Mouse (Mus musculus): ENCODE results near the gene Gm20388. TPM values are rescaled to one million over a fixed set of nuclear protein-coding genes. Genes with fewer than 3 reads are reported as not detected.
A peak's percentile ranks its signal among the peaks of the same experiment; 100 is the strongest.
"Not testable (repeated sequence)": the region's sequence is repeated elsewhere in the genome, so short reads cannot be mapped to it uniquely, and the experiment has no call there.

The Gm20388 gene
- polyA plus RNA-seq, 2 experiments: 8.5 TPM; not detected in 1

GRCm38 (mm10) chr8:121136856-121137255 is 1226.2 kb downstream of the Gm20388 start:
- WGBS (ENCODE audit: insufficient replicate concordance): 74% methylated on average over 6 of the region's 6 CpGs
- no peaks in the 10 kb centered on the region for H3K4me1 ChIP-seq (replicated peaks; ENCODE audit: control insufficient read depth in 2 of 2, insufficient read depth in 2 of 2, low read length in 1 of 2)
- no peak overlapping the region for H3K4me3 ChIP-seq (ENCODE audit: insufficient read depth in 1 of 2, low read depth in 2 of 2, low read length in 2 of 2)
- DNase-seq (ENCODE audit: low read depth in 3 of 3, low spot score in 3 of 3): no peak
- H3K36me3 ChIP-seq (replicated peaks; ENCODE audit: control insufficient read depth, insufficient read depth, low read depth): no peaks in the 10 kb centered on the region
- no peaks in the 10 kb centered on the region for H3K27me3 ChIP-seq (ENCODE audit: control insufficient read depth, insufficient read depth, low read length)
- no peaks in the 10 kb centered on the region; the same call in 1 of the 2 replicates for H3K9me3 ChIP-seq (ENCODE audit: control insufficient read depth, low read length)
- TF ChIP-seq CTCF (IDR thresholded peaks at IDR 0.05; ENCODE audit: low read depth) (0 out of 2 replicates have a peak, but pooled peaks have one; percentile 3), EP300 (IDR thresholded peaks at IDR 0.05; ENCODE audit: low read depth) (no peak)
- no peak overlapping the region for H3K4me2 ChIP-seq (ENCODE audit: low read depth)
- H3K9ac ChIP-seq (replicated peaks): no peak overlapping the region
- no peak overlapping the region for H3K27ac ChIP-seq
- ATAC-seq (ENCODE audit: insufficient read depth): no peak

GRCm38 (mm10) chr8:121145457-121146134 is 1235.0 kb downstream of the Gm20388 start:
- not testable (repeated sequence) for H3K36me3 ChIP-seq (replicated peaks; ENCODE audit: control insufficient read depth, insufficient read depth, low read depth); H3K9me3 ChIP-seq (ENCODE audit: control insufficient read depth, low read length); H3K4me1 ChIP-seq (replicated peaks; ENCODE audit: control insufficient read depth in 2 of 2, insufficient read depth in 2 of 2, low read length in 1 of 2); H3K27ac ChIP-seq; H3K4me3 ChIP-seq (ENCODE audit: insufficient read depth in 1 of 2, low read depth in 2 of 2, low read length in 2 of 2); H3K4me2 ChIP-seq (ENCODE audit: low read depth); H3K9ac ChIP-seq (replicated peaks); ATAC-seq (ENCODE audit: insufficient read depth); H3K27me3 ChIP-seq (ENCODE audit: control insufficient read depth, insufficient read depth, low read length); DNase-seq (ENCODE audit: low read depth in 3 of 3, low spot score in 3 of 3)
- 17% methylated on average over 4 of the region's 6 CpGs for WGBS (ENCODE audit: insufficient replicate concordance)

- Histone ChIP-seq H3K27me3 (ENCODE audit: control insufficient read depth, insufficient read depth, low read length) (no peaks in the 10 kb centered on the region; the same call in 1 of the 2 replicates), H3K27ac (no peak overlapping the region), H3K4me2 (ENCODE audit: low read depth) (no peak overlapping the region), H3K9me3 (ENCODE audit: control insufficient read depth, low read length) (no peaks in the 10 kb centered on the region), H3K36me3 (replicated peaks; ENCODE audit: control insufficient read depth, insufficient read depth, low read depth) (no peaks in the 10 kb centered on the region), H3K4me3 (ENCODE audit: insufficient read depth in 1 of 2, low read depth in 2 of 2, low read length in 2 of 2) (no peak overlapping the region), H3K4me1 (replicated peaks; ENCODE audit: control insufficient read depth in 2 of 2, insufficient read depth in 2 of 2, low read length in 1 of 2) (no peaks in the 10 kb centered on the region), H3K9ac (replicated peaks) (no peak overlapping the region)
- no peak for TF ChIP-seq CTCF (IDR thresholded peaks at IDR 0.05; ENCODE audit: low read depth)
- TF ChIP-seq EP300 (IDR thresholded peaks at IDR 0.05; ENCODE audit: low read depth): no peak
- 8% methylated on average over 8 of the region's 8 CpGs for WGBS (ENCODE audit: insufficient replicate concordance)
- DNase-seq (ENCODE audit: low read depth in 3 of 3, low spot score in 3 of 3): no peak
- no peak for ATAC-seq (ENCODE audit: insufficient read depth)
These were observed 1238.0 kb downstream of the Gm20388 start for GRCm38 (mm10) chr8:121148573-121149083.

GRCm38 (mm10) chr8:121152394-121152793 is 1241.8 kb downstream of the Gm20388 start:
- ATAC-seq (ENCODE audit: insufficient read depth) (no peak), DNase-seq (ENCODE audit: low read depth in 3 of 3, low spot score in 3 of 3) (no peak)
- no peaks in the 10 kb centered on the region for H3K9me3 ChIP-seq (ENCODE audit: control insufficient read depth, low read length)
- 57% methylated on average over 12 of the region's 12 CpGs for WGBS (ENCODE audit: insufficient replicate concordance)
- no peak for TF ChIP-seq EP300 (IDR thresholded peaks at IDR 0.05; ENCODE audit: low read depth)
- no peak for TF ChIP-seq CTCF (IDR thresholded peaks at IDR 0.05; ENCODE audit: low read depth)
- no peak overlapping the region for H3K4me3 ChIP-seq (ENCODE audit: insufficient read depth in 1 of 2, low read depth in 2 of 2, low read length in 2 of 2)
- no peaks in the 10 kb centered on the region for H3K36me3 ChIP-seq (replicated peaks; ENCODE audit: control insufficient read depth, insufficient read depth, low read depth)
- no peak overlapping the region for H3K9ac ChIP-seq (replicated peaks)
- H3K27me3 ChIP-seq (ENCODE audit: control insufficient read depth, insufficient read depth, low read length): no peaks in the 10 kb centered on the region
- H3K27ac ChIP-seq: no peak overlapping the region
- H3K4me2 ChIP-seq (ENCODE audit: low read depth): no peak overlapping the region
- no peaks in the 10 kb centered on the region for H3K4me1 ChIP-seq (replicated peaks; ENCODE audit: control insufficient read depth in 2 of 2, insufficient read depth in 2 of 2, low read length in 1 of 2)

DNA sequence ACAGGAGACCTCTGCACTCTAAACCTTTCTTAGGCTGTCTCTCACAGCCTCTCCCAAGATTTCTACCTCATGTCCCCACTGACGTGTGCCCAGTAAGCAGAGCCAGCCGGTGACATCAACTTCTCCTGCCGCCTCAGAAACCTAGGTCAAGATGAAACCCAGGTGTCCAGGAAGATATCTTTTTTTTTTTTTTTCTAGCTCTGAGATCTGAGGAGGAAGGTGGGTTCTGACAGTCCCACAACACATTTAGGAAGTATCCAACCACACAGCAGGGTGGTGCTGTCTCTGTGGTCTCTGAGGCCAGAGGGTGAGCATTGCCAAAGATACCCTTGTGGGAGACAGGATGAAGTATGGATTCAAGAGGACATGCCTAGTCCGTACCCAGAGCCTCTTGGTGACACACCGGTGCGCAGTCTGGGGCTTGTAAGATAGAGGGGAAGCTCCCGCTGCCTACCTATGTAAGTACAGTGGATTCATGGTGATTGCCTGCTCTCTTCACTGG is 1246.4 kb downstream of the Gm20388 start:
- Histone ChIP-seq H3K36me3 (replicated peaks; ENCODE audit: control insufficient read depth, insufficient read depth, low read depth) (no peaks in the 10 kb centered on the region), H3K4me2 (ENCODE audit: low read depth) (no peak overlapping the region), H3K27me3 (ENCODE audit: control insufficient read depth, insufficient read depth, low read length) (no peaks in the 10 kb centered on the region), H3K4me1 (replicated peaks; ENCODE audit: control insufficient read depth in 2 of 2, insufficient read depth in 2 of 2, low read length in 1 of 2) (no peaks in the 10 kb centered on the region), H3K4me3 (ENCODE audit: insufficient read depth in 1 of 2, low read depth in 2 of 2, low read length in 2 of 2) (no peak overlapping the region), H3K27ac (no peak overlapping the region), H3K9me3 (ENCODE audit: control insufficient read depth, low read length) (no peaks in the 10 kb centered on the region), H3K9ac (replicated peaks) (no peak overlapping the region)
- 44% methylated on average over 7 of the region's 7 CpGs for WGBS (ENCODE audit: insufficient replicate concordance)
- TF ChIP-seq CTCF (IDR thresholded peaks at IDR 0.05; ENCODE audit: low read depth) (no peak), EP300 (IDR thresholded peaks at IDR 0.05; ENCODE audit: low read depth) (no peak)
- ATAC-seq (ENCODE audit: insufficient read depth) (no peak), DNase-seq (ENCODE audit: low read depth in 3 of 3, low spot score in 3 of 3) (no peak)

All from liver, embryonic 14.5 days (tissue).